Mouse (Mus musculus) layer of hippocampus, postnatal 25 days (tissue): ENCODE measurements around the gene Smarcd1. TPM values are rescaled to one million over a fixed set of nuclear protein-coding genes. Genes with fewer than 3 reads are reported as not detected.

Source experiments
- DNase-seq, 2 experiments: peaks; one replicate each; pipeline ENCODE4 v3.0.0; 2022; ENCODE audit warnings: mixed read lengths in 2 of 2, low spot score in 1 of 2; ENCODE audit errors: extremely low spot score in 1 of 2
- total RNA-seq, 2 experiments: library from RNA; stranded (reverse); gene quantifications; 2 replicates each; pipeline ENCODE4 v1.2.3; 2021

Smarcd1 gene
- 100 to 1,000 TPM; 101 to 117 TPM for total RNA-seq

GRCm38 (mm10) chr15:99701999-99702900 lies at the start of gene Smarcd1:
Gene Smarcd1 (plus strand): TSS chr15:99702129.
- peak; percentile 97 to 98 for DNase-seq

- DNase-seq, result no peak
Measured at GRCm38 (mm10) chr15:99653291-99653690, 48.6 kb upstream of the Smarcd1 start.

- DNase-seq, result no peak
Measured at GRCm38 (mm10) chr15:99653876-99654275, 48.1 kb upstream of the Smarcd1 start.

GRCm38 (mm10) chr15:99655956-99656355 lies 46.0 kb upstream of the Smarcd1 start:
- DNase-seq, result no peak

DNA sequence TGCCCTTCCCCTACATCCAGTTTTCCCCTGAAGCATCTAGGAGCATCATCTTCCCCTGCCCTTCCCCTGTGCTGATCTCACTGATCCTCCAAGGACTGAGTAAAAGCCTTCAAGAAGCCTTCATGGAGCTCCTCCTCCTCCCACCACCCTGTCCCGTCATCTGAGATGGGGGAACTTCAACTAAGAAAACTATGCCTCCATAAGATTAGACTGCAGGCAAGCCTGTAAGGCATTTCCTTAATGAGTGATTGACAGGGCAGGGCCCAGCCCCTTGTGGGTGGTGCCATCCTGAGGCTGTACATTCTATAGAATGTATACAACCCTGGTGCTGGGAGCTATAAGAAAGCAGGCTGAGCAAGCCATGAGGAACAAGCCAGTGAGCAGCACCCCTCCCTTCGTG lies 43.5 kb upstream of the Smarcd1 start:
- DNase-seq, result no peak

GRCm38 (mm10) chr15:99661121-99661830 lies 40.7 kb upstream of the Smarcd1 start:
- no peak for DNase-seq

DNA sequence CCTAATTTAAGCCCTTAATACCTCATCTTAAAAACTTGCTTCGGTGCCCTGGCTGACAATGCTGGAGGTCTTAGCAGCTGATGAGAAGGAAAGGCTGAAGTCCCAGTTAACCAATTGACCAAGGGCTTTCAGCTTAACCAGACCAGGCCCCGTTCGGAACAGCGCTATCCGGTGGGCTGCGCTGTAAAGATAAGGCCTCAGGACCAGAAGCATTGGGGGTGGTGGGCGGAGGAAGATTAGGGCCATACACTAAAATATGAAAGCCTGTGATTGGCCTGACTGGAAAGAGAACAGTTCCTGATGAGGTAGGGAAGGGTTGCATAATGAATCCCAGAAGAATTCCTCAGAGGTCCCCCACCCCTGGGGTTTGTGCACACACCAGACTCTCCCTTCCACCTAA lies 39.6 kb upstream of the Smarcd1 start:
- DNase-seq, result no peak

GRCm38 (mm10) chr15:99663964-99664599 lies 37.8 kb upstream of the Smarcd1 start:
- DNase-seq, result peak; percentile 45 to 63

DNA sequence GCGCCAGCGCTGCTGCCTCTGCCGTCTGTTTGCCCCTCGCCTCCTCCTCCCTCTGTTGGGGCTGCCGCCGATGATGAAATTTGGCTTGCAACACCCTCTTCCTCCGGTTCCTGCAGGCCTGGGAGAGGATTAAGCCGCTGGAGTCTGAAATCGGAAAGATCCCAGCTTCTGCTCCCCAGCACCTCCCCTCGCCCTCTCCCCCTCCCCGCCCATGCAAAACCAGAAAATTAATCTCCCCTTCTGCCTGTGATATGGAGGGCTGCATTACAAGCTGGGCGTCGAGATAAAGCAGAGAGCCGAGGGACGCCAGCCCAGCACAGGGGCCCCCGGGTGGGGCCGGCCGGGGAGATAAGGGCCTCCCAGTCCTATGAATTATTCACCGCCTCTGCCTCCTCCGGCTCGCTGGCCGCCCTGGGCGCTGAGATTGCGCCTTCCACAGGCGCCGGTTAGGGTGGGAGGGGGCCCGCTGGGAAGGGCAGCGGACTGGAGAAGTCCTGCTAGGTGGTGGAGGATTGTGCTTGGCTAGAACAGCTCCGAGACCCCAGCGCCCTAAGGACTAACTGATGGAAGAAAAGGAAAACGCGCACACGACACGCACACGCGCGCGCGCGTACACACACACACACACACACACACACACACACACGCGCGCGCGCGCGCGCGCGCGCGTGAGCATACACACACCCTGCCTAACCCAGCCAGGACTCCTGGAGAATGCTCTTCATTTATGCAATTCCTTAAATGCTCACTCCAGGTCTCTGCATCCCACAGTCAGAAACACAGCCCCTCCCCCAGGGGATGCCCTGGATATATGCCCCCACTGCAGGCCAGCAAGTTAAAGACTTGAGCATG lies 37.1 kb upstream of the Smarcd1 start:
- DNase-seq, result peak; percentile 60 to 63

DNA sequence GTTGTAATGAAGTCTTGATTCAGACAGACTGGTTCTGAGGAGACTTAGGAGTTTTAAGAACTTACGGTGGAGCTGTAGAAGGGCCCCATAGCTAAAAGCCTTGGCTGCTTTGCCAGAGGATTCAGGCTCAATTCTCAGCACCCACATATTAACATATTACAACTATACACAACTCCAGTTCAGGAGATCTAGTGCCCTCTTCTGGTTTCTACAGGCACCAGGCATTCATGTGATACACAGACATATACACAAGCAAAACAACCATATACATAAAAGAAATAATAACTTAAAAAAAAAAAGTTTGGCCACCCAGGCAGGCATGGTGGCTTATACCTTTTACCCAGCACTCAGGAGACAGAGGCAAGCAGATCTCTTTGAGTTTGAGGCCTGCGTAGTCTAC lies 34.4 kb upstream of the Smarcd1 start:
- no peak for DNase-seq

- peak; percentile 64 to 83 for DNase-seq
Measured at GRCm38 (mm10) chr15:99668881-99669280, 33.0 kb upstream of the Smarcd1 start.

- DNase-seq, result no peak
Measured at GRCm38 (mm10) chr15:99669392-99669791, 32.5 kb upstream of the Smarcd1 start.

GRCm38 (mm10) chr15:99670154-99670821 lies 31.6 kb upstream of the Smarcd1 start, which contains the start of gene Asic1:
Gene Asic1 (plus strand): TSS chr15:99670368.
- peak; percentile 46 to 71 for DNase-seq

DNA sequence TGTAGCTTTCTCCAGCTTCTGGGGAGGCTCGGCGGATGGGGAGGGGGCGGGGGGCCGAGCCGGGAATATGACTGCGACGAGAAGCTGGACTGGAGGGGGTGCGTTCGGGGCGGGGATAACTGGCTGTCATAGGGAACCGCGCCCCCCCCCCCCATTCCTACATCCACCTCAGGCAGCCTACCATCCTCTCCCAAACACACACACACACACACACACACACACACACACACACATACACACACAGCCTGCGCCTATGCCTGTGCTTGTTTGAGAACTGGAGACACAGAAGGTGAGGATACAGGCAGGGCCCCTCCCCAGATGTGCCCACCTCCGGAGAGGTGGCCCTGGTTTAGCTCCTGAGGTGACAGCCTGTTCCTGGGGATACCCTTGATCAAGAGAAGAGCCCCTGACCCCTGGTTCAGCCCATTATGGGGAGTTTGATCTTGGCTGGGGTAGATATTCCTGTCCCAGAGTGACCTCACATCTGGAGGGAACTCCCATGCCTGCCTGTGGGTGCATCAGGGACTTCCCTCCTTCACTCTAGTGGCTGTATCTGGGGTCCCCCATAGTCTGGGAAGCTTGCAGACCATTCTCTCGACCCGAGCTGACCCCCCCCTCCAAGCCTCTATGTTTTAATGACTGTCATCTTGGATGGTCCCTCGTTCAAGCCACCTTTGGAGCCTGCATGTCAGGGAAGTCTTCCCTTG lies 30.8 kb upstream of the Smarcd1 start:
- no peak for DNase-seq

GRCm38 (mm10) chr15:99671783-99672182 lies 30.1 kb upstream of the Smarcd1 start:
- DNase-seq, result no peak

DNA sequence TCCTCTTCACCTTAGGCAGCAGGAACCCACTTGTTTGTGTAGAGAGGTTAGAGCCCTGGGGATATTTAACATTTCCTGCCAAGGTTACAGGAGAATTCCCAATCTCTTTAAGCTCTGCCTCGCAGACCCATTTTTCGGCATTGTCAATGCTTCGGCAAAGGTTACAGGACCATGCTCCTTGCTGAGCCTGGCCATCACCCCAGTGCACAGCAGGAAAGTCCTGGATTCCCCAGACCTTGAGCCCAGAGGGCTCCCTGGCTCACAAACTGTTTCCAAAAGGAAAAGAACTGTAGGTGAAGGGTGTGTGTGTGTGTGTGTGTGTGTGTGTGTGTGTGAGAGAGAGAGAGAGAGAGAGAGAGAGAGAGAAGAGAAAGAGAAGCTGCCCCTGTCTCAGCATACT lies 27.1 kb upstream of the Smarcd1 start:
- DNase-seq, result no peak

- DNase-seq, result no peak
Measured at GRCm38 (mm10) chr15:99677089-99677488, 24.8 kb upstream of the Smarcd1 start.

DNA sequence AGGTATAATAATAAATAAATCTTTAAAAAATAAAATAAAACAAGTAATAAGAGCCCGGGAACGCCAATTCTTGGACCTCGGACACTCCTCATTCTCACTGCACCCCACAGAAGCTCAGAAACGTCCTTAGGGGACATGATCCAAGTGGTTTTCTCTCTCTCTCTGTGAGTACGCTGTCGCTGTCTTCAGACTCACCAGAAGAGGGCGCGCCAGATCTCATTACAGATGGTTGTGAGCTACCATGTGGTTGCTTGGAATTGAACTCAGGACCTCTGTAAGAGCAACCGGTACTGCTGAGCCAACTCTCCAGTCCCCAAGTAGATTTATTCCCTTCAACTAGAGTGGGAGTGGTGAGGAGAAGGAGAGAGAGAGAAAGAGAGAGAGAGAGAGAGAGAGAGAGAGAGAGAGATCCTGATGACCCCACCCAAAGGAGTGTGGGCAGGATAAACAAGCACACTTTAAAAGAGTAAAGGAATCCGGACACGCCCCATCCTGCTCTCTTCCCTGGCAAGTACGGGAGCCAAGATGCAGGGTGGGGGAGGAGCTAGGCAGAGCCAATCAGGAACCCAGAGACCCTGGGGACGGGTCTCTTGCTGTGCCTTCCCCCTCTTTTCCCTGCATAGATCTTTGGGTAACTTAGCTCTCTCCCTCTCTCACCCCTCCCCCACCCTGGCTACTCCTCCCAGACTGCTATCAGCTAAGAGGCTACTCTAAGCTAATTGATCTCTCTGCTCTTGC lies 23.7 kb upstream of the Smarcd1 start:
- peak in 1 of 2 experiments; percentile 52 for DNase-seq
